Mouse (Mus musculus): ENCODE measurements around the gene Rdh5. TPM values are rescaled to one million over a fixed set of nuclear protein-coding genes. Genes with fewer than 3 reads are reported as not detected.
A peak's percentile ranks its signal among the peaks of the same experiment; 100 is the strongest.

The Rdh5 gene
- polyA plus RNA-seq, 1 experiment from 2014 or later, result 13.0 TPM

DNA sequence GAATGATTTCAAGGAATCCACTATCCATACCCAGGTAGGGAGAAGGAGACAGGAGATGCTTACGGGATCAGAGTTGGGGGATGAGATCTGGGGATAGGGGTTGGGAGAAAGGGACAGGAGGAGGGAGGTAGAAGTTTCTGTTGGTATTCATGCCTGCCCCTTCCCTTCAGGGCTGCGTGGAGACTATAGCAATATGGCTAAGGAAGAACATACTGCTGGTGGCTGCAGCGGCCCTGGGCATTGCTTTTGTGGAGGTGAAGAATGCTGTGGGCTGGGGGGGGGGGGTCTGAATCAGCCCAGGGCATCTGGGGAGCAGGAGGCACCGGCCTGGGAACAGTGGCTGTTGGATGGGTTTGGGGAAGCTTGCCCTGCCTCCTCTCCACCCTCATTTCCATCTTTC, 10.4 kb downstream of the Rdh5 start:
- H3K4me1 ChIP-seq (replicated peaks; ENCODE audit: control insufficient read depth, insufficient read depth, low read length), result no peaks in the 10 kb centered on the region
- ATAC-seq, result no peak
- no peak for TF ChIP-seq CTCF (IDR thresholded peaks at IDR 0.05; ENCODE audit: low read depth)
- H3K36me3 ChIP-seq (ENCODE audit: control insufficient read depth, insufficient read depth), result peaks cover 48% of the 10 kb centered on the region
- no peak overlapping the region for H3K9ac ChIP-seq (ENCODE audit: low read depth, low read length)
- H3K27ac ChIP-seq (ENCODE audit: low read depth, low read length), result no peak overlapping the region
- H3K9me3 ChIP-seq (ENCODE audit: control insufficient read depth), result no peaks in the 10 kb centered on the region
- H3K4me3 ChIP-seq (ENCODE audit: low read depth, low read length), result no peak overlapping the region
- H3K4me2 ChIP-seq (replicated peaks; ENCODE audit: low read depth), result peak overlapping the region; percentile 6; the same call in 1 of the 2 replicates
- 85% methylated on average over 4 of the region's 4 CpGs for WGBS
- H3K27me3 ChIP-seq (replicated peaks; ENCODE audit: control insufficient read depth, insufficient read depth, low read length), result no peaks in the 10 kb centered on the region

DNA sequence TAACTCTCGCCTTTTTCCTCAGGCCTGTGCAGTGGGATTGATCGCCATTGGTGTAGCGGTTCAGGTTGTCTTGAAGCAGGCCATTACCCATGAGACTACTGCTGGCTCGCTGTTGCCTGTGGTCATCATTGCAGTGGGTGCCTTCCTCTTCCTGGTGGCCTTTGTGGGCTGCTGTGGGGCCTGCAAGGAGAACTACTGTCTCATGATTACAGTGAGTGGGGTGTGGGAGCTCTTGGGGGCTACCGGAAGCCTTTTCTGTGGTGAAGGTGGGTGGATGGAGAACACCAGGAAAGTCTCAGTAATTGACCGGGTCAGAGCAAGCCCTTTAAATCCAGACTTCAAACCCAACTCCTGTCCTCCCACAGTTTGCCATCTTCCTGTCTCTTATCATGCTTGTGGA, 11.3 kb downstream of the Rdh5 start:
- Histone ChIP-seq H3K4me2 (replicated peaks; ENCODE audit: low read depth) (peak overlapping the region; percentile 85), H3K9ac (ENCODE audit: low read depth, low read length) (no peak overlapping the region), H3K27ac (ENCODE audit: low read depth, low read length) (no peak overlapping the region), H3K27me3 (replicated peaks; ENCODE audit: control insufficient read depth, insufficient read depth, low read length) (no peaks in the 10 kb centered on the region), H3K4me3 (ENCODE audit: low read depth, low read length) (peak overlapping the region; percentile 87; the same call in 1 of the 2 replicates), H3K4me1 (replicated peaks; ENCODE audit: control insufficient read depth, insufficient read depth, low read length) (no peaks in the 10 kb centered on the region), H3K36me3 (ENCODE audit: control insufficient read depth, insufficient read depth) (peaks cover 41% of the 10 kb centered on the region), H3K9me3 (ENCODE audit: control insufficient read depth) (no peaks in the 10 kb centered on the region)
- no peak for TF ChIP-seq CTCF (IDR thresholded peaks at IDR 0.05; ENCODE audit: low read depth)
- no peak for ATAC-seq
- WGBS, result 84% methylated on average over 6 of the region's 6 CpGs

DNA sequence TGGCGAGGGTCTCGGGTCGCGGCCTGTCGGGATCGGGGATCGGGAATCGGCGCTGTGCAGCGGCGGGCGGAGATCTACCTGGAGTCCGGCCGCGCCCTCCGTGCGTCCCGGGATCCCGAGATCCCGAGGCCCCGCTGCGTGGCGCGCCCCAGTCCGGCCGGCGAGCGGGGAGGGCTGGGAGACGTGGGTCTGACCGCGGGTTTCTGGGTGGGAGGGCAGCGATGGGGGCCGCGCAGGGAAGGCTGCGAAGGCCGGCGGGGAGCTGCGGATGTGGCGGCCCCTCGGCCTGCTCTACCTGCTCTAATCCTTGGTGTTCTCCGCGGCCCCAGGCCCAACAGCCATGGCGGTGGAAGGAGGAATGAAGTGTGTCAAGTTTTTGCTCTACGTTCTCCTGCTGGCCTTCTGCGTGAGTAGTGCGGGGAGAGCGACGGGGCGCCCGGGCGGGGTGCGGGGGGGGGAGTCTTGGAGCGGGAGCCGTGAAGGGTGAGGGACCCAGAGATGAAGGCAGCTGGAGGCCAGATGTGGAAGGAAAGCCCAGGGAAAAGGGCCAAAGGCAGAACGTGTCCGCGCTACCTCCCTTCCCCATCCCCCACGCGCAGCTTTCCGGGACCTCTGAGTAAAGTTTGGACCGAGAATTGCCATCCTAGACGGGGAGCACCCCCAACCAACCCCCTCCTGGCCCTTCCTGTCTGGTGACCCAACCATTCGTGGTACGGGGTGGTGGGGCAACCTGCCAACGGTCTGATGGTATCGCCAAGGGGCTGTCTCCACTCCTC, 12.4 kb downstream of the Rdh5 start:
- Histone ChIP-seq H3K27me3 (replicated peaks; ENCODE audit: control insufficient read depth, insufficient read depth, low read length) (no peaks in the 10 kb centered on the region), H3K36me3 (ENCODE audit: control insufficient read depth, insufficient read depth) (peaks cover 31% of the 10 kb centered on the region), H3K4me3 (ENCODE audit: low read depth, low read length) (peak overlapping the region; percentile 87), H3K4me1 (replicated peaks; ENCODE audit: control insufficient read depth, insufficient read depth, low read length) (no peaks in the 10 kb centered on the region), H3K9ac (ENCODE audit: low read depth, low read length) (peak overlapping the region; percentile 93), H3K27ac (ENCODE audit: low read depth, low read length) (peak overlapping the region; percentile 98), H3K9me3 (ENCODE audit: control insufficient read depth) (no peaks in the 10 kb centered on the region), H3K4me2 (replicated peaks; ENCODE audit: low read depth) (peak overlapping the region; percentile 85)
- TF ChIP-seq CTCF (IDR thresholded peaks at IDR 0.05; ENCODE audit: low read depth), result no peak
- WGBS, result under 1% methylated on average over 59 of the region's 66 CpGs
- peak; percentile 31; the same call in 1 of the 2 replicates for ATAC-seq

DNA sequence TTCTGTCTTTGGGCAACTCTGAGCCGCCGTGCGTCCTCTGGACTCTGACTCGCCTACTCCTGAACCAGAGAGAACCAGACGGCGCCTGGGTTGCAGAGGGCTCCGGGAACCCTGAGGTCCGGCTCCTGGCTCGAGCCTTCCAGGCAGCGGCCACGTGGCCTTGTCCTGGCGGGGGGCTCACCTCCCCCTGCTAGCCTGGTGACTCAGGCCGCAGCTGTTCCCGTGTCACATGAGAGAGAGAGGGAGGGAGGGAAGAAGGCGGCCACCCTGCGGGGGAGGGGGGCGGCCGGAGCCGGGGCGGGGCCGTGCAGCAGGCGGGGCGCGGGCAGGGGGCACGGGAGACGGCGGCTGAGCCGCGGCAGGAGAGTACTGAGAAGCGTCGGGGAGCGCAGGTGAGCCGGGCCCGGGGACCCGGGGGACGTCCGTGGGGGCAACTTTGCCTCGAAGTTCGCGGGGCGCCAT, 13.1 kb downstream of the Rdh5 start:
- Histone ChIP-seq H3K27me3 (replicated peaks; ENCODE audit: control insufficient read depth, insufficient read depth, low read length) (no peaks in the 10 kb centered on the region), H3K9me3 (ENCODE audit: control insufficient read depth) (no peaks in the 10 kb centered on the region), H3K36me3 (ENCODE audit: control insufficient read depth, insufficient read depth) (peaks cover 25% of the 10 kb centered on the region), H3K4me1 (replicated peaks; ENCODE audit: control insufficient read depth, insufficient read depth, low read length) (no peaks in the 10 kb centered on the region), H3K4me2 (replicated peaks; ENCODE audit: low read depth) (peak overlapping the region; percentile 85), H3K27ac (ENCODE audit: low read depth, low read length) (peak overlapping the region; percentile 98), H3K4me3 (ENCODE audit: low read depth, low read length) (peak overlapping the region; percentile 87), H3K9ac (ENCODE audit: low read depth, low read length) (peak overlapping the region; percentile 93)
- ATAC-seq, result peak; percentile 68
- TF ChIP-seq CTCF (IDR thresholded peaks at IDR 0.05; ENCODE audit: low read depth), result no peak
- WGBS, result 1% methylated on average over 35 of the region's 41 CpGs

DNA sequence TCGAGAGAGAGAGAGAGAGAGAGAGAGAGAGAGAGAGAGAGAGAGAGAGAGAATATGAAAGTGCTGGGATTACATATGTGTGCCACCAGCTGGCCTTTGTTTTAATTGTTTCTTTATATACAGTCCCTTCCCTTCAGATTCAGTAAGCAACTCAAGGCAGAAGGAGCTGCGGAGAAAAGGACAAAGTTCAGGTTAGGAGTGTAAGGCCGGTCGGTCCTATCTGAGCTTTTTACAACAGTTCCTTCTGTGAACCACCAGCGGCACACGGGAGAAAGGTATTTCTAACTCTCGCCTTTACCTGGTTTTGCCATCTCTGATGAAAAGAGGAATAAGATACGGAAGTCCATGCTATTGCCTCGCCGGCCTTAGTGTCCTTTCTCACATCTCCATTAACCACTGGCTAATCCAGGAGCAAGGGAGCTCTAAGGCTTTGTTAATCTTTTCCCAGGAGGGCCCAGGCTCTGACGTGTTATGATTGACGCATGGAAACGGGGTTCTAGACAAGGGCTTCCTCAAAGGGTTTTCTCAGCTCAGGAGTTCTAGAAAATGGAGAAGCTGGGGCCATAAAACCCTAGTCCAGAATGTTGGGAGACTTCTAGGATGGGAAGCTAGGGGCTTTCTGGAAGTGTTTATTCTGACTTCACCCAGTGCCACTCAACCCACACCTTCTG, 13.8 kb downstream of the Rdh5 start:
- H3K9me3 ChIP-seq (ENCODE audit: control insufficient read depth), result no peaks in the 10 kb centered on the region
- peaks cover 18% of the 10 kb centered on the region for H3K36me3 ChIP-seq (ENCODE audit: control insufficient read depth, insufficient read depth)
- peak overlapping the region; percentile 85 for H3K4me2 ChIP-seq (replicated peaks; ENCODE audit: low read depth)
- no peak for TF ChIP-seq CTCF (IDR thresholded peaks at IDR 0.05; ENCODE audit: low read depth)
- ATAC-seq, result peak; percentile 71
- no peaks in the 10 kb centered on the region for H3K27me3 ChIP-seq (replicated peaks; ENCODE audit: control insufficient read depth, insufficient read depth, low read length)
- H3K4me3 ChIP-seq (ENCODE audit: low read depth, low read length), result peak overlapping the region; percentile 87
- H3K4me1 ChIP-seq (replicated peaks; ENCODE audit: control insufficient read depth, insufficient read depth, low read length), result no peaks in the 10 kb centered on the region
- peak overlapping the region; percentile 93 for H3K9ac ChIP-seq (ENCODE audit: low read depth, low read length)
- H3K27ac ChIP-seq (ENCODE audit: low read depth, low read length), result peak overlapping the region; percentile 98
- WGBS, result 31% methylated on average over 13 of the region's 13 CpGs

DNA sequence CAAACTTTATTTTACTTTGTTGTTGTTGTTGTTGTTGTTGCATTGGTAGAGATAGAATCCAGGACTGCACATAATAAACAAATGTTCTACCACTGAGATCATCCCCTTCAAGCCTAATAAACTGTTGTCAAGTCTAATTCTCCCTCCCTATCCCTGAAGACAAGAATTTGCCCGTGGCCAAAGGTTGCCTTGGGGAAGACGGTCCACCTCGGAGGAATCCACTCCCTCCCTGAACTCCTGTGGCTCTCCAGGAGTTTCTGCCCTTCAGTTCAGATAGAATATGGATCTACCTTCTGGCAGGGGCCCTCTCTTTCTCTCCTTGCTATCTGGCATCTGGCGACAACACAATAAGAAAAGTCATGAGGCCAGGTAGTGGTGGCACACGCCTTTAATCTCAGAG, 17.9 kb downstream of the Rdh5 start:
- Histone ChIP-seq H3K4me2 (replicated peaks; ENCODE audit: low read depth) (no peak overlapping the region), H3K4me1 (replicated peaks; ENCODE audit: control insufficient read depth, insufficient read depth, low read length) (no peaks in the 10 kb centered on the region), H3K27me3 (replicated peaks; ENCODE audit: control insufficient read depth, insufficient read depth, low read length) (no peaks in the 10 kb centered on the region), H3K36me3 (ENCODE audit: control insufficient read depth, insufficient read depth) (no peaks in the 10 kb centered on the region), H3K9ac (ENCODE audit: low read depth, low read length) (no peak overlapping the region), H3K9me3 (ENCODE audit: control insufficient read depth) (no peaks in the 10 kb centered on the region), H3K4me3 (ENCODE audit: low read depth, low read length) (no peak overlapping the region), H3K27ac (ENCODE audit: low read depth, low read length) (no peak overlapping the region)
- ATAC-seq, result no peak
- WGBS, result 43% methylated on average over 5 of the region's 5 CpGs
- no peak for TF ChIP-seq CTCF (IDR thresholded peaks at IDR 0.05; ENCODE audit: low read depth)

Measured in intestine, postnatal 0 days (tissue).